Mouse (Mus musculus) limb, embryonic 15.5 days (tissue): Measurements from ENCODE around the gene Anp32e. TPM values are rescaled to one million over a fixed set of nuclear protein-coding genes. Genes with fewer than 3 reads are reported as not detected.
"Not testable (repeated sequence)": the region's sequence is repeated elsewhere in the genome, so short reads cannot be mapped to it uniquely, and the experiment has no call there.

Experiments used
- ATAC-seq: fragments of 200-750 bp; cut with Nextera tagmentation; 2 replicates; pipeline ENCODE4 v1.8.0; 2017; ENCODE audit warnings: low read depth, moderate TSS enrichment; ENCODE audit not compliant: insufficient number of reproducible peaks, low FRiP score, low TSS enrichment
- H3K27ac ChIP-seq: fragments of 300-500 bp; sonication (generic); 2 replicates; pipeline ENCODE4 v1.5.1; 2015; ENCODE audit warnings: moderate library complexity, mild to moderate bottlenecking, inconsistent platforms
- H3K27me3 ChIP-seq: fragments of 300-500 bp; sonication (generic); 2 replicates; pipeline ENCODE4 v1.6.1; 2015; ENCODE audit warnings: inconsistent platforms
- H3K36me3 ChIP-seq: fragments of 300-500 bp; sonication (generic); 2 replicates; pipeline ENCODE4 v1.6.1; 2015; ENCODE audit warnings: inconsistent platforms
- H3K4me1 ChIP-seq: fragments of 300-500 bp; sonication (generic); 2 replicates; pipeline ENCODE4 v1.6.1; 2015; ENCODE audit warnings: inconsistent platforms
- H3K4me2 ChIP-seq: fragments of 300-500 bp; sonication (generic); 2 replicates; pipeline ENCODE4 v1.6.1; 2015; ENCODE audit warnings: mild to moderate bottlenecking, inconsistent platforms
- H3K4me3 ChIP-seq: fragments of 300-500 bp; sonication (generic); 2 replicates; pipeline ENCODE4 v1.5.1; 2015; ENCODE audit warnings: mild to moderate bottlenecking, inconsistent platforms
- H3K9ac ChIP-seq: fragments of 300-500 bp; sonication (generic); 2 replicates; pipeline ENCODE4 v1.6.1; 2015; ENCODE audit warnings: inconsistent platforms
- H3K9me3 ChIP-seq: fragments of 300-500 bp; sonication (generic); 2 replicates; pipeline ENCODE4 v1.6.1; 2016; ENCODE audit warnings: inconsistent platforms
- WGBS: fragments of 180-500 bp; shearing (Covaris S2); methylation state at CpG from one replicate; pipeline ENCODE4 v1.1.7; 2015; 5-methylcytosine and 5-hydroxymethylcytosine counted together
- polyA plus RNA-seq: library from polyadenylated mRNA; unstranded; fragments of >200 nt; fragmentation: Nextera tagmentation; extraction: Ambion mirVana; gene quantifications from 2 replicates; pipeline ENCODE4 v1.2.1, GENCODE M21; 2015

Gene Anp32e
- polyA plus RNA-seq, 1 experiment from 2014 or later = 177 TPM

DNA sequence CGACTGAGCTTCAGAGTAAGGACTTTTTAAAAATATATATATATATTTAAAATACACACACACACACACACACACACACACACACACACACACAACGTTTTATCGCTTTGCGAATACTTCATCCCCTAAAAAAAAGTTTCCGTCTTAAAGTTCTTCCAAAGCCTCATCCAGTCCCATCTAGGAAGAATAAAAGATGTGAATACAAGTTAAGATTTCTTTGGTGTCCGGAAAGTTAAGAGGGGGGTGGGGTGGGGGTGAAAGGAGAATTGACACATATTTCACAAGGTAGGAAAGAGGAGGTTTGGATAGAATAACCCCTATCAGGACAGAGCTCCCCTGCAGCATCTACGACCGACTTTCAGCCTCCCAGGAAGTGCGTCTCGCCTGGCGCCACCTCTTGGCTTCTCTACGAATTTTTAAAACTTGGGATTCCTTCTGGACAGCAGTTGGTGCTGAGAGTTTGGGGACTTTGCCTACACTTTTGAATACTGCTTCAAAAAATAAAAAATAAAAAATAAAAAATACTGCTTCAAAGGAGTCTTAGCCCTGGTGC lies 23.0 kb upstream of the Anp32e start:
- no peaks in the 10 kb centered on the region for H3K9me3 ChIP-seq
- H3K9ac ChIP-seq = no peak overlapping the region
- ATAC-seq = no peak
- WGBS = under 1% methylated on average over 12 of the region's 12 CpGs
- no peak overlapping the region for H3K27ac ChIP-seq
- no peaks in the 10 kb centered on the region for H3K36me3 ChIP-seq
- peak overlapping the region; percentile 38 for H3K4me3 ChIP-seq
- H3K4me1 ChIP-seq = peaks cover 36% of the 10 kb centered on the region
- H3K27me3 ChIP-seq = 0 out of 2 replicates have a peak, but pooled peaks cover 4% of the 10 kb centered on the region
- peak overlapping the region; percentile 78 for H3K4me2 ChIP-seq

DNA sequence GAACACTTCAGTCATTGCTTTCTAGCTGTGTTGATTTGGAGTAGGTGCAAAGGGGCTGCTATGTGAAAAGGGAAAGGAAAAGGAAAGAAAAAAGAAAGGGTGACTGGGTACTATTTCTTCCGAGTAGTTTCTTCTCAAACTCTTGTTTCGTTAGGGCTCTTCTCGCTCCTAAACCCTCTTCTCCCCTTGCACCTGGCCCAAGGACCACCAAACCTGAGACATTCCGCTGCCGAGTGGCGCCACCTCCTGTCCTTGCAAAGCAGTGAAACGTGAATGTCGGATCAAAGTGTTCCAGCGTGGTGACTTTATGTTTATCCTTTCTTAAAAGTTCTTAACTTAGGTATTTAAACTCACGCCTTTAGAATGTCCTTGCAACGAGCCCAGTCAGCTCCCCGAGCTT lies 22.2 kb upstream of the Anp32e start:
- H3K36me3 ChIP-seq = no peaks in the 10 kb centered on the region
- H3K27me3 ChIP-seq = 0 out of 2 replicates have a peak, but pooled peaks cover 4% of the 10 kb centered on the region
- peaks cover 35% of the 10 kb centered on the region for H3K4me1 ChIP-seq
- no peak overlapping the region for H3K27ac ChIP-seq
- no peak overlapping the region for H3K9ac ChIP-seq
- no peaks in the 10 kb centered on the region for H3K9me3 ChIP-seq
- H3K4me3 ChIP-seq = peak overlapping the region; percentile 38
- ATAC-seq = no peak
- under 1% methylated on average over 12 of the region's 12 CpGs for WGBS
- H3K4me2 ChIP-seq = peak overlapping the region; percentile 78

DNA sequence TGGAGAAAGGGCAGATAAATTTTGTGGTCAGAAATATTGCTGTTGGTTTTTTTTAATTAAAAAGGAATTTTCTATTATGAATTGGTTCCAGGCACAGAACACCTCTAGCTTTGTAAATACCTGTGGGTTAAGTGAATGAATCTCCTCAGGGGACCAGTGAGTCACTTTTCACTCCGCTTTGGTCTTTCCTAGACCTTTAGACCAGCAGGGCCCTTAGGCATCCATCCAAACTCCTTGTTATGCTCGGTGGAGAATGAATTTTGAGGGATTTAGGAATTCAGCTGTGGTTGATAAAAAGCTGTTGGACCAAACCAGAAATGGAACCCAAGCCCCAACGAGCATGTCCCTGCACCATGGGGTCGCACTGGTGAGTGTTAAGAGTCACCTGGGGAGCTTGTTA lies 21.4 kb upstream of the Anp32e start:
- H3K9me3 ChIP-seq = no peaks in the 10 kb centered on the region
- H3K4me3 ChIP-seq = no peak overlapping the region
- no peak overlapping the region for H3K4me2 ChIP-seq
- no peaks in the 10 kb centered on the region for H3K36me3 ChIP-seq
- no peak for ATAC-seq
- 0 out of 2 replicates have a peak, but pooled peaks cover 4% of the 10 kb centered on the region for H3K27me3 ChIP-seq
- no peak overlapping the region for H3K9ac ChIP-seq
- peaks cover 31% of the 10 kb centered on the region for H3K4me1 ChIP-seq
- no peak overlapping the region for H3K27ac ChIP-seq
- WGBS = 29% methylated on average over 4 of the region's 4 CpGs

DNA sequence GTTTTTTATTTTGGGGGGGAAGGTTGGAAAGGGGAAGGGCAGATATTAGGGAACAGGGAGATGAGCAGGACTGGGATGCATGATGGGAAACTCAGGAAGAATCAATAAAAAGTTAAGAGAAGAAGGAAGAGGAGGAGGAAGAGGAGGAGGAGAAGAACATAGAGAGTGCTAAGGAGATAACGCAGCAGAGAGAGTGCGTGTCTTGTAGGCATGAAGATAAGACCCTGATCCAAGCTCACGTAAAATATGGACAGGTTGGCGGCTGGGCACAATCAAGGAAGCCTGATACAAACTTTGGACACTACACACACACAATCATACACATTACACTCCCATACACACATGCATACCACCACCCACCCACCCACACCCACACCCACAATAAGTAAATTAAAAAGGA lies 14.3 kb upstream of the Anp32e start:
- H3K4me3 ChIP-seq = no peak overlapping the region
- no peak overlapping the region for H3K4me2 ChIP-seq
- H3K9me3 ChIP-seq = no peaks in the 10 kb centered on the region
- no peak overlapping the region for H3K27ac ChIP-seq
- no peaks in the 10 kb centered on the region for H3K36me3 ChIP-seq
- no peaks in the 10 kb centered on the region for H3K4me1 ChIP-seq
- no peak for ATAC-seq
- WGBS = 92% methylated on average over 4 of the region's 4 CpGs
- no peaks in the 10 kb centered on the region for H3K27me3 ChIP-seq
- no peak overlapping the region for H3K9ac ChIP-seq

DNA sequence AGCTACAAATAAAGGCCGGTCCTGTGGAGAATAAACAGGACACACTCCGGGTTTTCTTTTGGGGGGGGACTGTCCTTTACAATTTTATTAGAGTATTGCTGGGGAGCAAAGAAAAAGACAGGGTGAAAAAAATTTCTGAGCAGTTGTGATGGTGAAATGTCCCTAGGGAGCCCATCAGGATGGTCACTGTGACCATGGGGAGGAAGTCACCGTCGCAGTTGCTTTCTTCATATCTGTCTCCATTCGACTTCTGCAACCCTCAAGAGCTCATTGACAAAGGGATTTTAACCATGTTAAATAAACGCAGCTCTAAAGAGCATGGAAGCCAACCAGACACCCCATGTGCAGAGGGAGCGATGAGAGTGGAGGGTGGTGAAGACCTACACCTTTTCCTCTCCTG lies 12.3 kb upstream of the Anp32e start:
- Histone ChIP-seq H3K27ac (no peak overlapping the region), H3K9ac (no peak overlapping the region), H3K4me3 (no peak overlapping the region), H3K4me1 (no peaks in the 10 kb centered on the region), H3K36me3 (no peaks in the 10 kb centered on the region), H3K9me3 (no peaks in the 10 kb centered on the region), H3K27me3 (no peaks in the 10 kb centered on the region), H3K4me2 (no peak overlapping the region)
- 72% methylated on average over 7 of the region's 7 CpGs for WGBS
- ATAC-seq = no peak

DNA sequence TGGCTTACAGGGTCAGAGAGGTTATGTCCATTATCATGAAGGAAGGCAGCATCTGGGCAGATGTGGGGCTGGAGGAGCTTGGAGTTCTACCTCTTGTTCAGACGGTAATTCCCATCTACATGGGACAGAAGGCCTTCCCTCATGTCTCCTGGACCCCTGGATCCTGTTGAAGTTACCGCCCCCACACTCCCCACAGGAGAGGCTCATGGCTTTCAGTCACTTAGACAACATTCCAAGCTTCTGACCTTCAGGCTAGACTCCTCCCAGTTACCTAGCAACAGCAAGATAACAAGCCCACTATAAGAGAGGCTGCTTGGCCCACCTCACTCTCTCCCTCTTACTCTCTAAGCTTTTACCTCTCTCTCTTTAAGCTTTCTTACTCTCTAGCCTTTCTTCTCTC lies 8.5 kb upstream of the Anp32e start:
- not testable (repeated sequence) for H3K4me3 ChIP-seq, ATAC-seq, H3K36me3 ChIP-seq, H3K9ac ChIP-seq, H3K27ac ChIP-seq, H3K4me1 ChIP-seq, H3K27me3 ChIP-seq, H3K9me3 ChIP-seq, H3K4me2 ChIP-seq
- WGBS = 61% methylated on average over 2 of the region's 2 CpGs

DNA sequence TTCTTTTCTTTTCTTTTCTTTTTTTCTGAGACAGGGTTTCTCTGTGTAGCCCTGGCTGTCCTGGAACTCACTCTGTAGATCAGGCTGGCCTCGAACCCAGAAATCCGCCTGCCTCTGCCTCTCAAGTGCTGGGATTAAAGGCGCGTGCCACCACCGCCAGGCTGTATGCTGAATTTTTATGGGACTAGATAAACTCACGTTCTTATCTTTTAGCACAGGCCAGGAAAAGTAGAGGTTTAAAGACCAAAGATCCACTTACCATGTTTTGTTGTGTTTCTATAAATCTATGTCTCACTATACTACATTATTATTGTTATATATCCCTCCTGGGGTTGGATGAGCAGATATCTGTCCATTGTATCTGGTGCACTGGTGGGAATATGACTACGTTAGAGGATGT lies 5.6 kb upstream of the Anp32e start:
- H3K9me3 ChIP-seq, H3K4me3 ChIP-seq, H3K4me1 ChIP-seq, H3K36me3 ChIP-seq, H3K27me3 ChIP-seq, ATAC-seq, H3K9ac ChIP-seq, H3K27ac ChIP-seq, H3K4me2 ChIP-seq: not testable (repeated sequence)
- WGBS = 90% methylated on average over 7 of the region's 7 CpGs

DNA sequence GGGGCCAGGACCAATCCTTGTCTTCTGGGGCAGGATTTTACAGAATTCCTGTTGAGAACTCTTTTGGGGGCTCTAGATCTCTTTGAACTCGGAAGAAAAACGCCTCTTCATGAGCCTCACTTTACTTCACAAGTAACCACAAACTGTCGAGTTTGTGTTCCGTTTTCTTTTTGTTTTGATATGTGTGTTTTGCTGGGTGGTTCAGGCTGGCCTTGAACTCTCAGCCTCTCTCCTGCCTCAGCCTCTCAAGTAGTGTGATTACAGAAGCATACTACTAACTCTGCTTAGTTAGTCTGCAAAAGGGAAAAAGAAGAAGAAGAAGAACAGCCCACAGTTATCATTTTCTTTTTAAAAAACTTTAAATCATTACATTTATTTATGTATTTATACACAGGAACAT lies 4.9 kb upstream of the Anp32e start:
- Histone ChIP-seq H3K9me3 (no peaks in the 10 kb centered on the region), H3K4me1 (peaks cover 2% of the 10 kb centered on the region; the same call in 1 of the 2 replicates), H3K9ac (no peak overlapping the region), H3K27ac (no peak overlapping the region), H3K36me3 (no peaks in the 10 kb centered on the region), H3K27me3 (no peaks in the 10 kb centered on the region), H3K4me3 (no peak overlapping the region), H3K4me2 (no peak overlapping the region)
- no peak for ATAC-seq
- WGBS = 65% methylated on average over 4 of the region's 4 CpGs

DNA sequence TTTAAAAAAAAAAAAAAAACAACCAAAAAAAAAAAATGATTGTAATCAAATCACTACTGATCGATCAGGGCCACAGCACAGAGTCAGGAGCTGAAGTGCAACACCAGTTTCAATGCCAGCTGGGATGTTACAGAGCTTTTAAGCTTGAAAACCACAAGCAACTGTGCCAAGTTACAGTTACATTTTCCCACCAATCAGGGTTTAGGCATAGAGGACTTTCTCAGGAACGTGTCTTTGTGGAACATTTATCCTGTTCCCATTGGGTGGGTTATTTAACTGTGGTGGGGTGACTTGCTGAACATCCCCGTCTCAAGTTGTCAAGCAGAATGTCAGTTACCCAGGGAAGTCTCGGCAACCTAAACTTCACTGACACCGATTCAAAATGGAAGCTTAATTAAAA lies 4.0 kb upstream of the Anp32e start:
- no peaks in the 10 kb centered on the region for H3K36me3 ChIP-seq
- ATAC-seq = no peak
- no peak overlapping the region for H3K27ac ChIP-seq
- no peaks in the 10 kb centered on the region for H3K27me3 ChIP-seq
- no peak overlapping the region for H3K9ac ChIP-seq
- no peaks in the 10 kb centered on the region for H3K9me3 ChIP-seq
- no peak overlapping the region for H3K4me2 ChIP-seq
- peaks cover 2% of the 10 kb centered on the region; the same call in 1 of the 2 replicates for H3K4me1 ChIP-seq
- no peak overlapping the region for H3K4me3 ChIP-seq
- WGBS = 75% methylated on average over 5 of the region's 5 CpGs

DNA sequence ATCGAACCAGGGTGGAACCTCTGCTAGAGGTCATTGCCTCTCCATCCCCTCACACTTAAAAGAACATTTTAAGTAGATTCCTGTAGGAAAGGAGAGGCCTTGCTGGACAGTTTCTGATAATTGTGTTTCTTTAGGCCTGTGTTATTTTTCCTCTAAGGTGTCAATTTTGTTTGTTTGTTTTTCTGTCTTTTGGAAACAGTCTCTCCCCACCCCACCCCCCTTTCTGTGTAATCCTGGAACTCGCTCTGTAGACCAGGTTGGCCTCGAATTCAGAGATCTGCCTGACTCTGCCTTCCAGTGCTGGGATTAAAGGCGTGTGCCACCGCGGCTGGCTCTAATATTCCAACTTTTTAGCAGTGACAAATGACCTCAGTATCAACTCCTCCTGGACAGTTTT lies 787 bp upstream of the Anp32e start:
- Histone ChIP-seq H3K9me3 (no peaks in the 10 kb centered on the region), H3K4me3 (peak overlapping the region; percentile 89), H3K27me3 (no peaks in the 10 kb centered on the region), H3K4me2 (peak overlapping the region; percentile 56), H3K27ac (peak overlapping the region; percentile 80), H3K9ac (peak overlapping the region; percentile 24; the same call in 1 of the 2 replicates), H3K36me3 (peaks cover under 1% of the 10 kb centered on the region; the same call in 1 of the 2 replicates), H3K4me1 (peaks cover 10% of the 10 kb centered on the region; the same call in 1 of the 2 replicates)
- ATAC-seq = no peak
- WGBS = 66% methylated on average over 6 of the region's 6 CpGs

DNA sequence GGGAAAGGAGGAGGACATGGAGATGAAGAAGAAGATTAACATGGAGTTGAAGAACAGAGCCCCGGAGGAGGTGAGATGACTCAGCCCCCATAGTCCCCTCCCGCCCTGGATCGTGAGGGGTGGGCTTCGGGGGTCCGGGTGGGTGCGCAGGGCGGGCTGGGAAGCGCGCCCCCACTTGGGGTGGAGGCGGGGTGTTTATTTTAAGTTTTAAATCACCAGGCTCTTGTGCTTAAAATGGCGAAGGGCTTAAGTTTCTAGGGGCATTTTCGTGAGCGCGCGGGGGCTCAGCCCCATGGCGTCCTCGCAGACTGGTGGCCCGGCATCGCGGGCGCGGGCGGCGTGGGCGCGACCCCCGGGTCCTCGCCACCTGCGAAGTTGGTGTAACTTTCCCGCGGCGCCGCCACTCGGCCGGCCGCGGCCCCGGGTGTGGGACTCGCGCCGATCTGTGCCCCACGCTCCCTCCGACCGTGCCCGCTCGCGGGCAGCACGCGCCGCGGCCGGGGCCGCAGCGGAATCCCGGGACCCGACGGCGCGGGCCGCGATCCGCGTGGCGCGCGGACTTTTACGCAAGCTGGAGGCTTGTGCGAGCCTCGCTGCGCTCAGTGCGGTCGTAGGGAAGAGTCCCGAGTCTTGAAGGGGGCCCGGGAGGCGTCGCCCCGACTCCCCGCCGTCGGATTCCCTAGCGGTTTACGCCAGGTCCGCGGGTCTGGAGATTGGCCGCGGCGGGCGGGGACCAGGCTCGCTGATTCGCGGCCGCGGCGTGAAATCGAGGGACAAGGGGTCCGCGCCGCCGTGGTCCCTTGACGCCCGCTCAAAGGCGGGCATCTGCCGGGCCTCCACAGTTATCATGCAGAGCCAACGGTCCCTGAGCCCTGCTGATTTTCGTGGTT lies 780 bp downstream of the Anp32e start:
- Histone ChIP-seq H3K4me1 (peaks cover 10% of the 10 kb centered on the region; the same call in 1 of the 2 replicates), H3K36me3 (peaks cover 16% of the 10 kb centered on the region), H3K4me2 (peak overlapping the region; percentile 69), H3K4me3 (peak overlapping the region; percentile 89), H3K9ac (peak overlapping the region; percentile 95), H3K27ac (peak overlapping the region; percentile 95), H3K9me3 (no peaks in the 10 kb centered on the region), H3K27me3 (no peaks in the 10 kb centered on the region)
- ATAC-seq = peak; percentile 15; the same call in 1 of the 2 replicates
- WGBS = under 1% methylated on average over 100 of the region's 105 CpGs

DNA sequence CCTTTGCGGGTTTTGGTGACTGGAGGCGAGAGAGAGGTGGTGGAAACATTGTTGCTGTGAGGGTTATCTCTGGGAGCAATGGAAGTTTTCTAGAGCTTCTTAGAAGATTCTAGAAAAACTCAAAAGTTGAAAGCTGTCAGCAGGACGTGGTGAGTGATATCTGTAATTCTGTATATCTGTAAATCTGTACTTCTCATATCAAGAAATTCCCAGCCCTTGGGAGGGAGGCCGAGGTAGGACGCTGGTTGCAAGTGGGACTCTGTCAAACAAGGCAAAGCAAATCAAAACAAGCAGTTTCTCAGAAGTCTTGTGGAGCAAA lies 1.4 kb downstream of the Anp32e start:
- Histone ChIP-seq H3K36me3 (peaks cover 22% of the 10 kb centered on the region), H3K9ac (peak overlapping the region; percentile 95), H3K9me3 (no peaks in the 10 kb centered on the region), H3K27me3 (no peaks in the 10 kb centered on the region), H3K4me3 (peak overlapping the region; percentile 89), H3K27ac (peak overlapping the region; percentile 95), H3K4me1 (peaks cover 10% of the 10 kb centered on the region; the same call in 1 of the 2 replicates), H3K4me2 (peak overlapping the region; percentile 69)
- 1% methylated on average over 5 of the region's 5 CpGs for WGBS
- ATAC-seq = no peak
